Mouse (Mus musculus): Measurements from ENCODE around the gene Bcat1. TPM values are rescaled to one million over a fixed set of nuclear protein-coding genes. Genes with fewer than 3 reads are reported as not detected.

The Bcat1 gene
- total RNA-seq, 2 experiments from 2014 or later = 65.1 to 65.9 TPM

GRCm38 (mm10) chr6:145064104-145064503 lies 11.9 kb downstream of the Bcat1 start:
- intact Hi-C loops (cut with DNase I) = no loop called here
- DNase-seq (ENCODE audit: extremely low spot score in 1 of 2, low spot score in 2 of 2) = no peak

- intact Hi-C loops (cut with DNase I) = no loop called here
- no peak for DNase-seq (ENCODE audit: extremely low spot score in 1 of 2, low spot score in 2 of 2)
Observed at GRCm38 (mm10) chr6:145063212-145063868, 12.6 kb downstream of the Bcat1 start.

- DNase-seq (ENCODE audit: extremely low spot score in 1 of 2, low spot score in 2 of 2) = no peak
- intact Hi-C loops (cut with DNase I) = no loop called here
Observed at GRCm38 (mm10) chr6:145062763-145063162, 13.2 kb downstream of the Bcat1 start.

GRCm38 (mm10) chr6:145061361-145061760 lies 14.6 kb downstream of the Bcat1 start:
- no peak for DNase-seq (ENCODE audit: extremely low spot score in 1 of 2, low spot score in 2 of 2)
- intact Hi-C loops (cut with DNase I) = no loop called here

GRCm38 (mm10) chr6:145056102-145056501 lies 19.9 kb downstream of the Bcat1 start:
- intact Hi-C loops (cut with DNase I) = no loop called here
- DNase-seq (ENCODE audit: extremely low spot score in 1 of 2, low spot score in 2 of 2) = no peak

- DNase-seq (ENCODE audit: extremely low spot score in 1 of 2, low spot score in 2 of 2) = no peak
- intact Hi-C loops (cut with DNase I) = no loop called here
Observed at GRCm38 (mm10) chr6:145055277-145055858, 20.6 kb downstream of the Bcat1 start.

- intact Hi-C loops (cut with DNase I) = no loop called here
- no peak for DNase-seq (ENCODE audit: extremely low spot score in 1 of 2, low spot score in 2 of 2)
Observed at GRCm38 (mm10) chr6:145052669-145053068, 23.3 kb downstream of the Bcat1 start.

GRCm38 (mm10) chr6:145050899-145051298 lies 25.1 kb downstream of the Bcat1 start:
- intact Hi-C loops (cut with DNase I) = no loop called here
- no peak for DNase-seq (ENCODE audit: extremely low spot score in 1 of 2, low spot score in 2 of 2)

GRCm38 (mm10) chr6:145048131-145048997 lies 27.6 kb downstream of the Bcat1 start:
- intact Hi-C loops (cut with DNase I) = no loop called here
- DNase-seq (ENCODE audit: extremely low spot score in 1 of 2, low spot score in 2 of 2) = peak in 1 of 2 experiments; percentile 59

GRCm38 (mm10) chr6:145047445-145047857 lies 28.5 kb downstream of the Bcat1 start:
- intact Hi-C loops (cut with DNase I) = no loop called here
- DNase-seq (ENCODE audit: extremely low spot score in 1 of 2, low spot score in 2 of 2) = peak; percentile 56 to 64

GRCm38 (mm10) chr6:145046266-145046890 lies 29.6 kb downstream of the Bcat1 start:
- intact Hi-C loops (cut with DNase I) = no loop called here
- DNase-seq (ENCODE audit: extremely low spot score in 1 of 2, low spot score in 2 of 2) = peak in 1 of 2 experiments; percentile 36

GRCm38 (mm10) chr6:145044916-145045574 lies 30.9 kb downstream of the Bcat1 start:
- intact Hi-C loops (cut with DNase I) = no loop called here

GRCm38 (mm10) chr6:145040732-145041131 lies 35.3 kb downstream of the Bcat1 start:
- DNase-seq (ENCODE audit: extremely low spot score in 1 of 2, low spot score in 2 of 2) = no peak
- intact Hi-C loops (cut with DNase I) = no loop called here

More at GRCm38 (mm10) chr6:145044916-145045574, 30.9 kb downstream of the Bcat1 start:
- no peak for DNase-seq (ENCODE audit: extremely low spot score in 1 of 2, low spot score in 2 of 2)

- DNase-seq (ENCODE audit: extremely low spot score in 1 of 2, low spot score in 2 of 2) = no peak
- intact Hi-C loops (cut with DNase I) = no loop called here
Observed at GRCm38 (mm10) chr6:145037626-145038025, 38.4 kb downstream of the Bcat1 start.

GRCm38 (mm10) chr6:145035412-145035811 lies 40.6 kb downstream of the Bcat1 start:
- intact Hi-C loops (cut with DNase I) = no loop called here
- no peak for DNase-seq (ENCODE audit: extremely low spot score in 1 of 2, low spot score in 2 of 2)

- no peak for DNase-seq (ENCODE audit: extremely low spot score in 1 of 2, low spot score in 2 of 2)
Observed at GRCm38 (mm10) chr6:145030587-145030986, 45.4 kb downstream of the Bcat1 start.

GRCm38 (mm10) chr6:145023990-145024389 lies 52.0 kb downstream of the Bcat1 start:
- no peak for DNase-seq (ENCODE audit: extremely low spot score in 1 of 2, low spot score in 2 of 2)
- intact Hi-C loops (cut with DNase I) = no loop called here

More at GRCm38 (mm10) chr6:145030587-145030986, 45.4 kb downstream of the Bcat1 start:
- intact Hi-C loops (cut with DNase I) = no loop called here

- intact Hi-C loops (cut with DNase I) = no loop called here
- DNase-seq (ENCODE audit: extremely low spot score in 1 of 2, low spot score in 2 of 2) = peak in 1 of 2 experiments; percentile 42
Observed at GRCm38 (mm10) chr6:145022966-145023725, 52.8 kb downstream of the Bcat1 start.
